Mouse (Mus musculus) fat pad, adult 2 months (tissue): ENCODE measurements around the gene Prkar2b.

Experiments used
- DNase-seq: peaks from one replicate; pipeline ENCODE4 v3.0.0-alpha.2; 2011; ENCODE audit warnings: low read depth, low spot score; ENCODE audit errors: extremely low read depth

Prkar2b gene

DNA sequence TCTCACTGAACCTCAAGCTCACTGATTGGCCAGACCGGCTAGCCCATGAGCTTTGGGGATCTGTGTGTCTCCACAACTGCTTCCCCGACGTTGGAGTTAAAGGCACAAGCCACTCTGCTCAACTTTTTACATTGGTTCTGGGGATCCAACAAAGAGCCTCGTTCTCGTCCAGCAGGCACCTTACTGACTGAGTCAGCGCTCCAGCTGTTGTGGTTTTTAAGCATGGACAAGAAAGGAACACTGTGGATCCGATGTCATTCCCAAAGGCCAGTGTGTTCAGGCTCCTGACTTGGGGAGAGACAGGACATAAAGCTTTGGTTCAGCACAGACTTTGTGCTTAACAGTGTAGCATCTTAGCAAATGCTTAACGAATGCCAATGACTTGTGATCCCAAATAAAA is 89.5 kb downstream of the Prkar2b start:
- no peak for DNase-seq

DNA sequence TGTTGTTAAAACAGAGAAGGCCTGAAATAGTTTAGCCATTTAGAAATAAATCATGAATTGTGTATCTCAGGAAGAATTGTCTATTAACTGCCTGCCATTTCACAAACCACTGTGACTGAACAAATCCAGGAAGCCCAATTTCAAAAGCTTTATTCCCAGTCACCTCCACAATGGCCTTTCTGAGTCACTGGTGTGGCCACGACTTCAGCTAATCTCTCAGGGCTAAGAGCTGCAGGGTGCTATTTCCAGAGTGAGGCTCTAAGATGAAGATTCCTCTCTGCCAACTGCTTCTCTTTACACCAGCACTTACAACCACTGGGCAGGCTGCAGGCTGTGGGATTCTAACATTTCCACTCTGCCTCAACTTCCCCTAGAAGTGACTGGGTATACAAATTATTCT is 92.0 kb downstream of the Prkar2b start:
- DNase-seq: no peak

- DNase-seq: no peak
Measured at GRCm38 (mm10) chr12:31967536-31967935, 93.6 kb downstream of the Prkar2b start.

GRCm38 (mm10) chr12:31966405-31966804 is 94.7 kb downstream of the Prkar2b start:
- DNase-seq: no peak

GRCm38 (mm10) chr12:31965517-31966212 is 95.4 kb downstream of the Prkar2b start:
- no peak for DNase-seq

DNA sequence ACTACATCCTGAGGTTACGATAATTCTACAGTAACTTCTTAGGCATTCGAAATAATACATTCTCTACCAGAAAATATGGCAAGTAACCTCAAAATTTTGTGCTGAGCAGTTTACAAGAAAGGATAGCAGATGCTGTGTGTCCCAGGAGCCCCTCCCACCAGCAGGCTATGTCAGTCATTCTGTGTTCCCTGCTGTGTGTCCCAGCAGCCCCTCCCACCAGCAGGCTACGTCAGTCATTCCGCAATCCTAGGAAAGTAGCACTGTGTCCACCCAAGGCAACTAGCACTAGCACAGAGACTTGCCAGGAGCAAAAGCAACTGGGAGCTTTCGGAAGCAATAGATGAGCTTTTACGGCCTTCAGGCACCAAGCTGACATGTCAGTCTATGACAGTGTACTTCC is 97.0 kb downstream of the Prkar2b start:
- no peak for DNase-seq

DNA sequence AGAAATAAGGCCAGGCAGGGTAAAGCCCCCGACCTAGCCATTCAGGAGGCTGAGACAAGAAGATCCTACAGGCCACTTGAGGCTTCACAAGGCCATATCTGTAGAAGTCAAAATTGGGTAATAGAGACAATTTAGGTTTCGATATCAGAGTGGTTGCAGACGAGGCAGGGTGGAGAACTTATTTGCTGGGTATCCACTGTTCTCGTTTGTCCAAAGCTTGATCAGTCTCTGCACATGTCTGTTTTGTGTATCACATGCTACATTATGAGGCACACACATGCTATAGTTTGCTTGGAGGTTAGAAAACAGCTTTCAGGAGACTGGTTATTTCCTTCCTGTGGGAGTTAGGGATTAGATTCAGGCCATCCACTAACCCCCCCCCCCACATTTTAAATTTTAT is 105.3 kb downstream of the Prkar2b start:
- DNase-seq: no peak

DNA sequence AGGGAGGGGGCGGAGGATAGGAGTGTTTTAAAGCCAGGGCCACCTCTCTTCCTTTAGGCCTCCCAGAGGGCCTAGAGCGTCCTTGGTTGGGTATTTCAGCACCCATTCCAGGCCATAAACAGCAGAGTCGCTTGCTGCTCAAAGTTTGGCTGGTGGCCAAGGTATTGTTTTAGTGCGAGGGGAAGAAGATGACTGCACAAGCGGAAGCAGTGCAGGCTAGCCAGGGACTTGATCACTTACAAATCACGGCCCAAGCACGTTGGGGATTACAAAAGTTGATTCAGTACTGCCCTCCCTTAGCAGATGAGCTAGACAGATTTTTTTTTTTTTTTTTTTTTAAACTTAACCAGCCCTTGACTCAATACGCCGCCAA is 110.5 kb downstream of the Prkar2b start:
- DNase-seq: no peak

GRCm38 (mm10) chr12:31949759-31950658 is 111.1 kb downstream of the Prkar2b start, which contains the start of gene Hbp1:
TSS of gene Hbp1 (minus strand) at chr12:31950535.
- DNase-seq: peak; percentile 100

- peak; percentile 51 for DNase-seq
Measured at GRCm38 (mm10) chr12:31949193-31949741, 111.8 kb downstream of the Prkar2b start.

GRCm38 (mm10) chr12:31948101-31949000 is 112.7 kb downstream of the Prkar2b start:
- DNase-seq: no peak

DNA sequence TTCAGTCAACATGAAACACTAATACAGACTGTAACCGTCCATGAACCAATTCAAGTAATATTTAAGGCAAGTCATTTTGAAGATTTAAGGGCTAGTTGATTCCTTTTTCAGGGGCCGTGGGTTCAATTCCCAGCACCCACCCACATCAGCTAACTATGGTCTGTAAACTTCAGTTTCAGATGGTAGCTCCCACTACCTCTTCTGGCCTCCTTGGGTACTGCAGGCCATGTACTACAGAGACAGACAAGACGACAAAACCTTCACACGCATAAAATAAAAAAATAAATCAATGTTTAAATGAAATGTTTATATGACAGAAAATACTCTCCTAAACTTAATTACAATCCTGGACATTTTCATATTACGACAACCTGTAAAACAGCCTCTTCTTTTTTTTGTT is 113.6 kb downstream of the Prkar2b start:
- DNase-seq: no peak

DNA sequence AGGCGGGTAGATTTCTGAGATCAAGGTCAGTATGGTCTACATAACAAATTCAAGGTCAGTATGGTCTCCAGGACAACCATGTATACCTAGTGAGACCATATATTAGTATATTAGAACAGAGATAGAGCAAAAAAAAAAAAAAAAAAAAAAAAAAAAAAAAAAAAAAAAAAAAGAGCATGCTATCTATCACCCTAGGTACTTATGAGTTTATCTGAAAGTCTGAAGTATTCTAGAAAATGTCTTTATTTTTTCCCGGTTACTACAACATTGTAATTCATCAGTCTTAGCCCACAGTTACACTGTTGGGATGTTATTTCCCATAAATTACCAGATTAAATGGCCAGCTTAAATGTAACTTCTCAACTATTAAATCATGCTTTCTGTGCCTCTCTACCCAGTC is 116.7 kb downstream of the Prkar2b start:
- DNase-seq: no peak

DNA sequence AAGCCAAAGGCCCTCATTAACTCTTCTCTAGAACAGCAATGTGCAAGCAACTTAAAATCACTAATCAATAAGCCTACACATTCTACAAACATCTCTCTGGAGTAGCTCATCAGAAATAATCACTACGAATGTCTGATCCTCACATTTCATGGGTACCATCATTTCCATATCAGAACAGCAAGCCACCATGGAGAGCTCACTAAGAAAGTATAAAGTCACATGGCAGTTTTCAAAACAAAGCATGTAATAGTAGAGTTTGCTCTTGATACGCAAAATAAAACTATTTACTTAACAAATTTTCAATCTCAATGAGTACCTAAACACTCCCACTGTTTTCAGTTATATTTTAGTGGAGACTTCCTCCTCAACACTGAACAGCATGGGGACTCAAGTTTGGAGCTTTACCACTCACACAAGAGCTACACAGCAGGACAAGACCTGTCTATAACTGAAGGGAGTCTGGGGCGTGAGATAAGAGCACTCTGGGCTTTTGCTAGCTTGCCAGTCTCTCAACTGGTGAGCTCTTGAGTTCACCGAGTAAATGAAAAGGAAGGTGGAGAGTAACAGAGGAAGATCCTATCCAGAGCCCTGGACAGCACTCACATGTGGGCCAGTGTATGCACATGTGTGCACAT is 118.0 kb downstream of the Prkar2b start:
- DNase-seq: no peak

DNA sequence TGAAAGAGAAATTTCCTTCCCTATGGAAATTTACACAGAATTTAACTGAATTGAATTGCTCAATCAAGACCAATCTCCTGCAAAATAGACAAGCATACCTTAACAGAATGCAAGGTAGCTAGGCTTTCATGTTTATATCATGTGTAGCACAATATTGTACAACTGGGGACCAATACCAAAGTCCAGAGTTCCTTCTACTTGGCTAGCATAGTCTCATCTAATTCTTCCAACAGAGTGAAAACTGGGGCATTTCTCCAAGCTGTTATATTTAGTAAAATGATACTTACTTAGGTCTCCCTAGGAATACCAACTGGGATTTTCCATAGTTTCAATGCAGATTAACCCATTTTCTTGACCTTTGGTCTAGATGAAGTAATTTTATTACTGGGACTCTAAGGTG is 122.1 kb downstream of the Prkar2b start:
- DNase-seq: no peak

DNA sequence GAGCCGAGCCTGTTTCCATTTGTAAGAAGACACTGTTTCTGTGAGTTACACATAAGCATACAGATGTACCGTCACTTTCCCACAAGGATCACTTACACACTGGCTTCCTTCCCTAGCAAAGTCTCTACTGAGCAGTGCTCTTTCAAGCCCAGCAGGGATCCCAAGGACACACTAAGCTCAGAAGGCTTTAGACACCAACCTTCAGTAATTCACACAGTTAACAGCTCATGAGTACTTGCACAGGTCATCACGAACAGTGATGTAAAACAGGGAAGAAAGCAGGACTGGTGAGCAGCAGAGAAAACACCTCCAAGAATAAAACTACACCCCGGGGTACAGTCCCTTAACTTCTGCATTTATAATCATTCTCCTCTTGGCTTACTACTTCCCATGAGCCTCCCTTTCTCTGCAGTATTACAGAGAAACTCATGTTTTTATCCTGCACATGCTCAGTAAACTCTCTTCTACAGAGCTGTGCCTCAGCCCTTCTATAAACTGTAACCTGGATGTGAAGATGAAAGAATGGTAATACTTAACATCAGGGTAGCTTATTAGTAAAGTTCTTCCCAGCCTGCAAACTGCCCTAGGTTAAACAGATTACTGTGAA is 122.6 kb downstream of the Prkar2b start:
- DNase-seq: no peak

DNA sequence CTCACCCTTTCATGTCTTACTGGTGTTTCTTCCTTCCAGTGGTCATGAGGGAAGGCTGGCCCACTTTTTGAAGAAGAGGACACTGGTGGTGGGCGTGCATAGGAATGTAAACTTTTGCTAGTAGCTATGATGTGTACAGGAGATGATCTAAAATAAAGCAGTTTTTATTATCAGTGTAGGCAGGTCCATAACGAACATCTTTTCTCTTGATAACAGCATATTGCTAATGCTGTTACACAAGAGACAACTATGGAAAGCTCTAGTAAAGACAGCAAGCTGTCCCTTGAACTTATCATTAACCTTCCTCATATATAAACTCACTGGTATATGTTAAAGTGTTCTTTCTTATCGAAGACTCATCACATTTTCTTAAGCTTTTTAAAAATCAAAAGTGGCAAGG is 123.5 kb downstream of the Prkar2b start:
- DNase-seq: no peak

- peak; percentile 30 for DNase-seq
Measured at GRCm38 (mm10) chr12:31936657-31937300, 124.3 kb downstream of the Prkar2b start.

DNA sequence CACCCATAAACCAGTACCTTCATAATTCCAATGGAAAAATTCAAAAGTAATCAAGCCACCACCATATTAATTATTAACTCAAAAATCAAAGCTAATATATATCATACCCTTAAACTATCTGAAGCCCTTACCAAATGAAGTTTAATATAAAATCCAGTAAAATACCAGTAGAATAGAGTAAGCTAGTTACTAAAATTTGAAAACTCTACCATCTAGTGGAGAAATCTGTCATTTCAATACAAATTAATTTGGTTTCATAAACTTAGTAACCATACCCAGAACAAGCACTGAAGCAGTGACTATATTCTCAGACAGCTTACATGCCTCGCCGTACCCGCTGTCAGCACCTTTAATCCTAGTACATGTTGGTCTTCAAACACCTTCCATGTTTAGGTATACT is 129.3 kb downstream of the Prkar2b start:
- no peak for DNase-seq

DNA sequence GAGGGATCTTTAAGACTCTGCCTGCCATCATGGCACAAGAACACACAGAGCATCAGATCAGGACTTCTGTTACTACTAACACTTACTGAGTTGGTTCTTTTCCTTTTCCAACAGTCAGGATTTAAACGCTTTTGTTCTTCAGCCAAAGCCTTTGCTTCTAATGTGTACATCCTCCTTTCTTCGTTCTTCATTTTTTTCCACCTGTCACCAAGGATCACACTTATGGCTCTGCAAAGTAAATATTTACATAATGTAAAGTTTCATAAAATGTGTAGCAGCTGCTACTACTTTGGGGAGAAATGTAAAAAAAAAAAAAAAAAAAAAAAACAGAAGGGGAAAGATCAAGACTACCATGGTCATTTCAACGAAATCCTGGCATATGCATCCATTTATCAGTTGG is 132.6 kb downstream of the Prkar2b start:
- DNase-seq: no peak
